Mouse (Mus musculus) gastrocnemius, postnatal 10 days (tissue): ENCODE measurements at regions not wholly inside any gene's neighbourhood (a gene's known extent, or its start where the extent isn't known, plus 50 kb on each side); places are given as distances from the start of the nearest gene placed in this dataset.

ENCODE experiments used
- DNase-seq: peaks from one replicate; pipeline ENCODE4 v3.0.0; 2021; ENCODE audit warnings: mixed read lengths

DNA sequence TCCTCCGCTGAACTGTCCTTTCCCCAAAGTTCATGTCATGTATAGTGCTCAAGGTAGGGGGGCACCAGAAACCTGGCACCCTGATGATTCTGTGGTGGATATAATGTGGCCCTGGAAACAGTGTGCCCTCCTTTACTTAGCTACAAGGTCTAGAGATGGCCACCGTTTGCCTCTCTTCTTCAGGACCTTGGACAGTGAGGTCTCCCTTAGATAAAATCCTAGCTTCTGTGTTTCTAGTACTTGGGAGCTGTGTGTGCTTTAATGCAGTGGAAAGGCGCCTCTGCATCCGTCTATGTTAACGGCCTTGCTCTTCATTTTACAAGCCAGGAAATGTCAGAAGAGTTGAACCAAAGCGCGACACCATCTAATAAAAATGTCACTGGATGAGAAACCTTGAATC lies 250.6 kb downstream of the Ptpru start:
- no peak for DNase-seq

DNA sequence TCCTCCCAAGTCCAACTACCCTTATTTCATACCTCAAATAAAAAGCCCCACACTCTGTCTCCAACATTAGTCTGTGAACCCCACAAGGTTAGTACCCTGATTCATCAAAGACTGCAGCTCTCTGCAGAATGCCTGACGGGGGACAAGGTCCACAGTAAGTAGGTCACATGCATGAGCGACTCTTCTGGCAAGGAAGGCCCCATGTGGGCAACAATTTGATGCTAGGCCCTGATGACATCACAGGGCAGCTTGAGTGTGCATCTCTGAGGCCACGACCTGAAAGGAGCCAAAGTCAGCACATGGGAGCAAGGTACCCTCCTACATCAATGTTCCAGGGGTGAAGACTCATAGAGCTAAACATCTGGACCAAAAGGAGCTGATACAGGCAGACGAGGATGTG lies 248.0 kb downstream of the Ptpru start:
- no peak for DNase-seq

DNA sequence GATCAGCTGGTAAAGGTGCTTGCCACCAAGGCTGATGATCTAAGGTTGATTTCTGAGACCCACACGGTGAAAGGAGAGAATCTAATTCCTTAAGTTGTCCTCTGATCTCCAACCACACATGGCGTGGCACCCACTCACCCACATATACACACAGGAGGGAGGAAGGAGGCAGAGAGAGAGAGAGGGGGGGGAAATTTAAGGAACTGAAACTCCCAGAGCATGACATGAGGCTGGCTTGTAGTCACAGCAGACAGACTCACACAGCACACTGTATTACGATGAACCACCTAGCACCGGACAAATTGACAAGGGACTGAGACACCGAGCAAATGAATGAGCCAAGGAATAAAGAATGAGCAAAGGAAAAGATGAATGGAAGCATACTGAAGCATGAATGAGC lies 246.6 kb downstream of the Ptpru start:
- no peak for DNase-seq

DNA sequence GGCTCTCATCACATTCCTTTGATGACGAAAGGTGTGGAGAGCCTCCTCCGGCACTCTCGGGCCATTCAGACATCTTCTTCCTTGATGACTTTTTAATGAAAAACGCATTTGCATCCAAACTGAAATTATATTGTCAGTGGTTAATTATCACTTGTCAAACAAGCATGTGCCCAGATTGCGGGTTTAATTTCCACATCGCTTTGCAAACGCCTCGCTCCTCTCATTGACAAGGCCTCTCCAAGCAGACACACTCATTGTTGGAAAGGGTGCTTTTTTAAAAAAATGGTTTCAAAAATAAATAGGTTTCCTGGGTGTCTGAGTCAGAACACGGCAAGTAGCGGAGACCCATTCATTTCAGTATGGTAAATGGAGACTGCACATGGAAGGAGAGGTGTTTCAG lies 240.1 kb downstream of the Ptpru start:
- no peak for DNase-seq

DNA sequence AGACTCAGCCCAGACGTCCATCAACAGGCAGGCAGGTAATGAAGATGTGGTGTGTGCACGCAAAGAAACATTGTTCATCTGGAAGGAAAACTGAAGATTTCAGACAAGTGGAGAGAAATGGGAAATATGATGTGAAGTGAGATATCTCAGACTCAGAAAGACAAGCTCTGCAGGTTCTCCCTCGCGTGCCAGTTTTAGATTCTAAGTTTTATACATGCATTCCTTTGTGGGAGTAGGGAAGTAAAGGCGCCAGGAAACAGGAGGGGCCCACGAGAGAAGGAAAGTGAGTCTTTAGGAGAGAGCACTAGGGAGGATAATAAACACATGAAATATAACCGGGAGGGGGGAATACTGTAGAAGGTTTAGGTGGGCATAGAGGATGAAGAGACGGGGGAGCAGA lies 223.7 kb downstream of the Ptpru start:
- DNase-seq, result no peak

DNA sequence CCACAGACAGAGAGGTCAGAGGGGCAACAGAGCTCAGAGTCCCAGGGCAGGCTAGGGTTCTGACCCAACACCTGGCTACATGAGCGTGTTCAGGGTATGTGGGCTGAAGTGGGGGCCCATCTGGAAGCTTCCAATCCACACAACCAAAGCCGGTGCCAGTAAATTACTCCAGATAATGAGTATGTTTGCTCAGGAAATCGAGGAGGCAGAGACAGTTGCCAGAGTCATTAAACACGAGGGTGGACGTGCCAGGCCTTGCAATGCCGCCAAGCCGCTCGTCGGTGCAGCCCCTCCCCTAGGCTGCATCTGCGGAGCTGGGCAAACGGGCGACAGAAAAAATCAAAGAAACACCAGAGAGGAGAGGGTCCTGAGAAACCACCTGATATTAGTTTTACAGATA lies 222.5 kb downstream of the Ptpru start:
- no peak for DNase-seq

DNA sequence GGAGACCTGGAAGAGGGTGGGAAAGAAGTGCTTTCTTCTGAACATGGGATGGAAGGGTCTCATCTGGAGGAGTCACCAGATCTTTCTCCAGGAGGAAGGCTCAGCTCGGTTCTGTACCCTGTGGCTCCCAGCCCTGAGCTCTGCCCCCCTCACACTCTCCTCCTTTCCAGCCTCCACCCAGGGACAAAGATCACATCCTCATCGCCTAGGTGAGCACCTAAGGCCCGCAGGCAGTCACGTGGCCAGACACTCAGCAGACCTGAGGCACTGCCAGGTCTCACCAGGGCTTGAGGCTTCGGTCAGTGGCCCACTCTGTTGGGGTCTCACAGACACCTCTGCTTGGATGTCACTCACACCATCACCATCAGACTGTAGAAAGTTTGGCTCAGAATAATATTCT lies 200.0 kb downstream of the Ptpru start:
- DNase-seq, result no peak

DNA sequence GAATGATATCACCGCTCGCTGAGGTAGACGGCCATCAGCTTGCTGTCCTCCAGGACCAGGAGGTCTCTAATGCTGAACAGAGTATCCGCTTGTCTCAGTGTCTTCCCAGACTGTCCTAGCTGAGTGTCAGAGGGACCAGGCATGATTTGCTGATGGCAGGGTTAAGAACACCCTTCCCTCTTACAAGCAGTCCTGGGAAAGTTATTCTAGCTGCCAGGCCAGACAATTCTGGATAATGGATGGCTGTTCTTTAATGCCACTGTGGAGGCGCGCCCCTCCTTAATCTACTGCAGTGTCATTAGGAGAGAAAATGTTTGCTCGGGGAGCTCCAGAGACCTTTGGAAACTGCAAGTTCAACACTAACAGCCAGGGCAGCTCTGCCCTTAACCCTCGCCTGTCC lies 182.1 kb downstream of the Ptpru start:
- DNase-seq, result no peak

DNA sequence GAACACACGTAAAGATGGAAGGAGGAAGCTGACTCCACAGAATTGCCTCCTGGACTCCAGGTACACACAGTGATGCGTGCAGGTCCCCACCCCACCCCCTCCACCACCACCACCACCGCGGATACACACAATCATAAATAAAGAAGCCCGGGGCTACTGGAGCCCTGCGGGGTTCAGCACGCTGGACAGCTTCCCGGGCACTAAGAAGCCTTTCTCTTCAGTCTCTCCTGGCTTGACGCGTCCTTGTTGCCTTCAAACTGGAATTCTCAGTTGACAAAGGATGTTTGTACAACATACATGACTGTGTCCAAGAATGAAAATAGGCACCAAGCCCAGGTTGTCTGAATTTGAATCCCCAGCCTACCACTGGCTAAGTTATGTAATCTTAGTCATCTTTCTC lies 180.2 kb downstream of the Ptpru start:
- peak; percentile 59 for DNase-seq

DNA sequence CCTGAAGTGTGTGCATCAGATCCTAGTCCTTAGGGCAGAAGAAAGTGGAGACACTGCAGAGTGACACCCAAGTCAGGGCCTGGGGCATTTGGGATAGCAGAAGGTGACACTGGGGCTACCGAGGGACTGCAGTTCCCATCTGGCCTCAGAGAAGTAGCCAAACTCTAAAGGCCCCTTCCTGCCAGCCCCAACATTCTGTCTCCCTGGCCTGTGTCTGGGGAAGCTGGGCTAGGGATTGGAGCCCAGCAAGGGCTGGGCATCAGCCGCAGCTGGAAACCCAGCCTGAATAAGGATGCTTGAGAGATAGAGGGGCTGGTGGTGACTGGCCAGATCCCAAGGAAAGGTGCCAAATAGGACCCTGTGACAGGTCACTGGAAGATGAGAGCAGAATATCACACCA lies 177.2 kb downstream of the Ptpru start:
- DNase-seq, result no peak

DNA sequence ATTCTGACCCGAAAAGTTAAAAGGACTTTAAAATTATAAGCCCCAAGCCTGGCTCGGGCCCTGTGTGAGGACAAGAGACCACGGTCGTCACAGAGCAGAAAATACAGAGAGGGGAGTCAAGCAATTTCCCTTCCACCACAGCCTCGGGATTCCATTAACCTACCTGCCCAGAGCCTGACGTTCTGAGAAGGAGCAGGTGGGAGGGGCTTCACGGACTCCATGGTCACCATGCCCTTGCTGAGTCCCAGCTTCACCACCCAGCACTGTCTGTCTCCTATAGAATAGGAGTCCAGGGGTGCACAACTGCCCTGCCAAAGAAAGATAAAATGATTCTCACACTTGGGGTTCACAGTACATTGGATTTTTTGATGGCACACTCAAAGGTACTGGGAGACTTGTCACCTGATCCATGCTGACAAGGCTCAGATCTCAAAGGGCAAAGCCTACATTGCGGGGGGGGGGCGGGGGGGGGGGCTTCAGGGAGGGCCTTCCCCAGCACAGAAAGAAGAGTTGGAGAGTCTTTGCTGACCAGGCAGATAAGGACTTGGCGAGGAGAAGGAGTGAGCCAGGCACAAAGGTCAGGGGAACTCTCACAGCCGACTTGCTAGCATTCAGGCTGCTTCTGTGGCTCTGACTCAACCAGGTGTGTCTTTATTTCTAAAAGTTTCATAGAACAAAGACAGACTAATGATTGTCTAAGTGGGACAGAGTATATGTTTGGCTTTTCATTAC lies 166.1 kb downstream of the Ptpru start:
- DNase-seq, result no peak

DNA sequence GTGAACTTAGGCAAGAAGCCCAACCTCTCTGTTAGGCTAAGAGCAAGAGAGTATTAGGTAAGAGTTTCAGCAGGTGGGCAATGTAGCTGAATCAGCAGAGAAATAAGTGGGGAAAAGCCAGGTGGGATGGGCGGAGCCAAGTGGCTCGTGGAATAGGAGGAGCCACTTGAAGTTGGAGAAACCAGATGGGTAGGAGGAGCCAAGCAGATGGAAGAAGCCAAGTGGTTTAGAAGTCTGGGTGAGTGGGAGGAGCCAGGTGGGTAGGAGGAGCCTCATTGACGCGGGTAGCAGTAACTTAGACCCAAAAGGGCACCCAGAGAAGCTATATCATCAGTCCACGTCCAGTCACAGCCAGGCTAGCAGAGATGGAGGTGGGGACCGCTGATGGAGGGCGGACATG lies 160.1 kb downstream of the Ptpru start:
- DNase-seq, result no peak

DNA sequence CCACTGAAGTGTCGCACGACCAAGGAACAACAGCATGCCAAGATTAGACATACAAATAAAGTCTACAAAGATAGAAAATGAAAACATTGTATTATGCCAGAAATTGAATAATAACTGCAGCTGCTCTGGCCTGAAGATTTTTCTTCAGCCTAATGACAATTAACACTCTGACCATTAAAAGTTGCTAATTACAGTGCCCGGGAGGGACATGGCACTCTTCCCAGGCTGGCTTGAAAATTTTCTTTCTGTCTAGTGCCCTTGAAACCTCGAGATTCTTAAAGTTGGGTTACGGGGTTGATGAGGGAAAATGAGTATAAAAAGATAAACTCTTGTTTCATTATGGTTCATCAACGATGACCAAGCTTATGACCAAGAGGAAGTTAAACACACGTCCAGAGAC lies 154.9 kb downstream of the Ptpru start:
- no peak for DNase-seq

DNA sequence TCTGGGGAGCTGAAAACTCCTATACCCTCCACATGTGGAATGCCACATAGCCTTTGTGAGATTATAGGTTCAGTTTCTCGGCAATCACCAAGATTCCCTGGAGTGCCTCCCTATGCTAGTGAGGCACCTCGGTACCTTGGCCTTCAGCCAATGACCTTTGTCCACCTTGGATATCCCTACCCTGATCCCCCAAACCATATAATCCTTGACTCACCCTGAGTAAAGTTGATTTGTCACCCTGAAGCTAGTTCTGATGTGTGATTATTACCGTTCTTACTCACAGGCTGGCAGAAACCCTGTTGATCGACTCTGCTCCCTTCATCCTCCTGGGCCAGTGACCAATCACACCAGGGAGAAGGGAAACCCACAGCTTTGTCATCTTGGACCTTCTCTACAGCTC lies 152.5 kb downstream of the Ptpru start:
- DNase-seq, result no peak

DNA sequence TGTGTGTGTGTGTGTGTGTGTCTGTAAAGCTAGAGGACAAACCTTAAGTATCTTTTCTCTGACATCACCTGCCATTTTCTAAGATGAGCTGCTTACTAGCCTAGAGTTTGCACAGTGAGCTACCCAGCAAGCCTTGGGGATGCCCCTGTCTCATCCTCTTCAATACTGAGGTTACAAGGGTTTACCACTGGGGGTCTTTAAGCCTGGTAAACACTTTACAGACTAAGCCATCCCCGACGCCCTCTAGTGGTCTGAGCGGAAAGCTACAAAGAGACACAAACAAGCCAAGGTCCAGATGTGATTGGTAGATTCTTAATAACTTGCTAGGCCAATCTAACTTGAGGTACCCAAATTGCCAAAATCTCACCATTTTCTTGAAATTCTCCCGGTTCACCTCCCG lies 143.9 kb downstream of the Ptpru start:
- DNase-seq, result no peak

DNA sequence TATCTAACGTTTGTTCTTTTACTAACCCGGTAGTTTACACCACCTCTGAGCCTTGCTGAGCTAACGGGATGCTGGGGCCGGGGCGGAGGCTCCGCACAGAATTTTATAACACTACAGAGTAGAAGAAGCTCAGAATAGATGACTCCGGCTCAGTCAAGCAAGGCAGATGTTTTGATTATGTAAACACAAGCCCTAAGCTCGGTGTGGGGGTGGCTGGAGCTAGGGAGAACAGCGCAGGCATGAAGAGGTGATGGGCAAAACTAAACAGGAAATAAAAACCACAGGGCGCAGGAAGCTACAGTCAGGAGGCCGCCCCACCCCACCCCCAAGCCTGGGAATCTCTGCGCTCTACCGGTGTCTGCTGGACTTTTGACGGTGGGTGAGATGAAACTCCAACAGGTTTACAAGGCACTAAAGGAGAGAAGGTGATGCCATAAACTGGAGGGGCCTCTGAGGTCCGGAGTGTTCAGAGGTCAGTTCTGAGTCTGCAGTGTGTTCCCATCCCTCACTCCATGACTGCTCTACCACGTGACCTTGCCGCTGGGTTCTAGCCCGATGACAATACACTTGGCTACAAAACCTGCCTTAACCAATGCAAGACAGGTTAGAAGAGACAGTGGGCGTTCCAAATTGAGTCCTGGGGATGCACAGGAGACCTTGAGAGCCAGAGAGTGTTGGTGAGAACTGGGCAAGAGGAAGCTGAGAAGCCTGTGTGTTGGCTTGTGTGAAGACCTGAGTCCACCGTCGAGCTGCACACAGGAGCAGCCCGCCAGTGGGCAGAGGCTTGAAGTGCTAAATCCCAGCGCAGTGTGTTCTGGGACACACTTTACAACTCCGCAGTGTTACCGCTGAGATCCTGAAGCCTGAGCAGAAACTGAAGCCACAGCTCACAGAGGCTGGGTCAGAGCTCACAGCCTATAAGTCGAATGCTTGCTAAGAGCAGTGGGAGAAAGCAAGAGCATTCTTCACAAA lies 141.9 kb downstream of the Ptpru start:
- DNase-seq, result no peak
